Mouse (Mus musculus): ENCODE measurements at regions not wholly inside any gene's neighbourhood (a gene's known extent, or its start where the extent isn't known, plus 50 kb on each side); places are given as distances from the start of the nearest gene placed in this dataset.

DNA sequence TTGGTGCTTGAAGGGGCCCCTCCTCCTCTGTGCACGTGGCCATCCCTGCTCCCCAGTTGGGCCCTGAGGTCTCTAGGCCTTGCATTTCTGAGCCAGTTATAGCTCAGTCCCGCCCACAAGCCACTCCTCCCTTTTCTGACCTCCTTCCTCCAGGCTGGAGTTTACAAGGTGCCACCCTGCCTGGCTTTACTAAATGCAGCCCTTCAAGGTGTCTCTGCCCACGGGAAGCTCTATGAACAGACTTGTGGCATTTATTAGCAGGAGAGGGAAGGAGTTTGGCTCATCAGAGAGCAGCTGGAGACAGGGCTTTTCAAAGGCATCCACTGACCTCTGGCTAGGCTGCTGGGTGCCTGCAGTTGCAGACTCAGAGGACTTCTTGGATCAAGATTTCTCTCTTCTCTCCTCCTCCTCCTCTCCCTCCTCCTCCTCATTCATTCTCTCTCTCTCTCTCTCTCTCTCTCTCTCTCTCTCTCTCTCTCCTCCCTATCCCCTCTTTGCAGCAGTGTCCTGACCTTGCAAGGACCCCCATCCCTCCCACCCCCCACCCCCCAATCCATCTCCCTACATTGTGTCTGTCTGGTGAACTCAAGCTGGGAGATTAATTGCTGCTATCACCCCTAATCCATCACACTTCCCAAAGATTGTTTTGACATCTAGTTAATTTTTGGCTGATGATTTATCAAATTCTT is 265.1 kb downstream of the Gm45692 start:
- ATAC-seq (replicated peaks; ENCODE audit: low FRiP score) = no peak
- no peaks in the 10 kb centered on the region for H3K9me3 ChIP-seq (ENCODE audit: control insufficient read depth, low read length)

DNA sequence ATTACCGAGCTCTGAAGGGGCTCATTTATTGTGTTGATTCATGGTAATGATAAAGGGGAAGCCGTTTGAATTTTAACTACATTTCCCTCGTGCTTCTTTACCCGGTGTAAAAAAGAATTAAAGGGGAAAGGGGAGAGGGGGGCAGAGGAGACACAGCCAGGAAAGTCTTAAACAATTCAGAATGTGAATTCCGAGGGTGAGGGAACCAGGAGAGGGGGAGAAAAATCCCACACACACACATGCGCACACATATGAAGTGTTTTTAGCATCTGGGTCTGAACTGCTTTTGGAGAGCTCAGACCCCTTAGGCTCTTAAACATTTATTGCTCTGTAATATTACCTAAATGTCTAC is 265.6 kb downstream of the Gm45692 start:
- WGBS = 42% methylated on average over 6 of the region's 6 CpGs
- H3K27ac ChIP-seq (ENCODE audit: low read depth, low read length) = no peak overlapping the region
- no peaks in the 10 kb centered on the region for H3K36me3 ChIP-seq (ENCODE audit: control insufficient read depth, insufficient read depth, low read length)

More for the DNA sequence above, 265.1 kb downstream of the Gm45692 start:
- H3K4me1 ChIP-seq (replicated peaks; ENCODE audit: control insufficient read depth, insufficient read depth, low read length) = no peaks in the 10 kb centered on the region
- DNase-seq (ENCODE audit: low spot score) = peak; percentile 34
- H3K36me3 ChIP-seq (ENCODE audit: control insufficient read depth, insufficient read depth, low read length) = no peaks in the 10 kb centered on the region
- H3K4me2 ChIP-seq = no peak overlapping the region
- 14% methylated on average over 3 of the region's 3 CpGs for WGBS
- H3K9ac ChIP-seq (ENCODE audit: low read depth, low read length) = no peak overlapping the region
- no peak overlapping the region for H3K4me3 ChIP-seq (ENCODE audit: low read depth, low read length)
- H3K27ac ChIP-seq (ENCODE audit: low read depth, low read length) = no peak overlapping the region
- no peaks in the 10 kb centered on the region for H3K27me3 ChIP-seq (replicated peaks; ENCODE audit: control insufficient read depth, insufficient read depth, low read length)

DNA sequence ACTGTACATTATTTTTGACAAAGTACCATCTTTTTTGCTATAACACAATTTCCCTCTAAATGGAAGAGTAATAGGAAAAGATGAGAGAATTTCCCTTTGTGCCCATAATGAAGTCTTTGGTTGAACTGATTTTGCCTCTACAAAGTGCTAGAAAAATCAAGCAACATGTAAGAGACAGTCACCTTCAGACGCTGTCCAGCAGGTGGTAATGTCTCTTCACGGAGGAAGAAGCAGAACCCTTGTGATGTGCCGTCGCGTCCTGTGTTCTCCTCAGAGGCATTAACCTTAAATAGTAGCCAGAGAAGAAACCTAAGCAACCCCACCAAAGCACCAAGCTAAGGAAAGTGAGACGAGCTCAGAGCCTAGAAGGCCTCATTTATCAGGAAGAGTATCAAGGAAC is 275.7 kb downstream of the Gm45692 start:
- H3K9me3 ChIP-seq (ENCODE audit: control insufficient read depth, low read length) = no peaks in the 10 kb centered on the region
- no peaks in the 10 kb centered on the region for H3K27me3 ChIP-seq (replicated peaks; ENCODE audit: control insufficient read depth, insufficient read depth, low read length)
- no peaks in the 10 kb centered on the region for H3K4me1 ChIP-seq (replicated peaks; ENCODE audit: control insufficient read depth, insufficient read depth, low read length)
- WGBS = 72% methylated on average over 6 of the region's 6 CpGs
- DNase-seq (ENCODE audit: low spot score) = no peak
- no peak overlapping the region for H3K4me3 ChIP-seq (ENCODE audit: low read depth, low read length)
- no peak overlapping the region for H3K4me2 ChIP-seq
- ATAC-seq (replicated peaks; ENCODE audit: low FRiP score) = no peak
- H3K27ac ChIP-seq (ENCODE audit: low read depth, low read length) = no peak overlapping the region
- no peaks in the 10 kb centered on the region for H3K36me3 ChIP-seq (ENCODE audit: control insufficient read depth, insufficient read depth, low read length)
- H3K9ac ChIP-seq (ENCODE audit: low read depth, low read length) = no peak overlapping the region

More for the DNA sequence above, 265.6 kb downstream of the Gm45692 start:
- DNase-seq (ENCODE audit: low spot score) (no peak), ATAC-seq (replicated peaks; ENCODE audit: low FRiP score) (no peak)
- no peak overlapping the region for H3K9ac ChIP-seq (ENCODE audit: low read depth, low read length)
- H3K9me3 ChIP-seq (ENCODE audit: control insufficient read depth, low read length) = no peaks in the 10 kb centered on the region
- H3K27me3 ChIP-seq (replicated peaks; ENCODE audit: control insufficient read depth, insufficient read depth, low read length) = no peaks in the 10 kb centered on the region
- H3K4me2 ChIP-seq = no peak overlapping the region
- no peaks in the 10 kb centered on the region for H3K4me1 ChIP-seq (replicated peaks; ENCODE audit: control insufficient read depth, insufficient read depth, low read length)
- no peak overlapping the region for H3K4me3 ChIP-seq (ENCODE audit: low read depth, low read length)

DNA sequence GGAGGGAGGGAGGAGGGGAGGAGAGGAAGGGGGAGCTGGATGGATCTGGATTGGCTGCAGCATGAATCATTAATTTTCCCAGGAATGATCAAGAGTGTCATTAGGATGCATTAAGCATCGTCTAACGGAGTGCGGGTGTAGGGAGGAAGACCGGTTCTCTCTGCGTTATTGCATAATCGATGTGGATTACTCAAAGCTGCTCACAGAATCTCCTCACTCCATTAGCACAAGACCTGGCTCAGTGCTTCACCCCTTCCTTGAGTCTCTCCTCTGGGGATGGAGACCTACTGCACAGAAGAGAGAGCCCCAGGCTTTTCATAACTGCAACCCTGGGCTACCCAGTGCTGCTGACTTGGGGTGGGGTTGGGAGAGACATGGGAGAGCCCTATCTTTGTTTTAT is 300.7 kb downstream of the Gm45692 start:
- WGBS = 69% methylated on average over 6 of the region's 6 CpGs
- Histone ChIP-seq H3K9ac (ENCODE audit: low read depth, low read length) (no peak overlapping the region), H3K27me3 (replicated peaks; ENCODE audit: control insufficient read depth, insufficient read depth, low read length) (no peaks in the 10 kb centered on the region), H3K27ac (ENCODE audit: low read depth, low read length) (no peak overlapping the region), H3K4me3 (ENCODE audit: low read depth, low read length) (no peak overlapping the region), H3K36me3 (ENCODE audit: control insufficient read depth, insufficient read depth, low read length) (no peaks in the 10 kb centered on the region), H3K4me1 (replicated peaks; ENCODE audit: control insufficient read depth, insufficient read depth, low read length) (no peaks in the 10 kb centered on the region), H3K4me2 (no peak overlapping the region), H3K9me3 (ENCODE audit: control insufficient read depth, low read length) (no peaks in the 10 kb centered on the region)
- ATAC-seq (replicated peaks; ENCODE audit: low FRiP score) (no peak), DNase-seq (ENCODE audit: low spot score) (peak; percentile 28)

DNA sequence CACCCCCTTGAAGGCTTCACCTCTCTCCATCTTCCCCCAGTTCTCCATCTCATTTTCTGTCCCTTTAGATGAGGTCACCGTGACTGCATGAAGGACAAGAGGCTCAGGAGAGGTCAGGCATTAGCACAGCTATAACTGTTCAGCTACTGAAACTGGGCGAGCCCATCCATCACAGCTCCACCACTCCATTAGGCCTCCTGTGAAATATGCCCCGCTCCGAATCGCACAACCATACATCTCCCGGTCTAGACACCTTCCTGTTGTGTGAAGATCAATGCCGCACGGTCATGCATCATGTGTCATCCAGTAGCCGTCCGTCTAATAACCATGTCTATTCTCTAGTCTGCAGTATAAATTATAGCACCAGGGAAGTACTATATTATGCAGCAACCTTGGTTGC is 301.2 kb downstream of the Gm45692 start:
- H3K4me2 ChIP-seq = no peak overlapping the region
- H3K27ac ChIP-seq (ENCODE audit: low read depth, low read length) = no peak overlapping the region
- no peaks in the 10 kb centered on the region for H3K27me3 ChIP-seq (replicated peaks; ENCODE audit: control insufficient read depth, insufficient read depth, low read length)
- no peaks in the 10 kb centered on the region for H3K36me3 ChIP-seq (ENCODE audit: control insufficient read depth, insufficient read depth, low read length)
- H3K4me3 ChIP-seq (ENCODE audit: low read depth, low read length) = no peak overlapping the region
- 76% methylated on average over 10 of the region's 10 CpGs for WGBS
- ATAC-seq (replicated peaks; ENCODE audit: low FRiP score) (no peak), DNase-seq (ENCODE audit: low spot score) (peak; percentile 16)
- no peaks in the 10 kb centered on the region for H3K9me3 ChIP-seq (ENCODE audit: control insufficient read depth, low read length)
- no peaks in the 10 kb centered on the region for H3K4me1 ChIP-seq (replicated peaks; ENCODE audit: control insufficient read depth, insufficient read depth, low read length)
- H3K9ac ChIP-seq (ENCODE audit: low read depth, low read length) = no peak overlapping the region

DNA sequence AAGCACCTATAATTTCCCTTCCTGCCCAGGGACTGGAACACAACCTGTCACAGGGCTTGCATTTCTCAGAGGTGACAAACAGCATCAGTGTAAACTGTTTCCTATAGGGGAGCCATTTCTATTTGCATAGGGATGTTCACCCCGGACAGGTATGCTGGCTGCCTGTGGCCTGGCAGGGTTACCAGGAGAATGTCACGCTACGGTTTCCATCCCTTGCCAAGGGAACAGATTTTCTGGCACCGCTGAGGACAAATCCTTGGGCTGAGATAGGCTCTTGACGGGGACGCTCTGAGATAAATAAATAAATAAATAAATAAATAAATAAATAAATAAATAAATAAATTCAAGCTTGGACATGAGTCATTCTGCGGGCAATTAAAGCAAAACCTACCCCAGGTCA is 308.0 kb downstream of the Gm45692 start:
- no peak for DNase-seq (ENCODE audit: low spot score)
- 88% methylated on average over 7 of the region's 7 CpGs for WGBS
- Histone ChIP-seq H3K9ac (ENCODE audit: low read depth, low read length) (no peak overlapping the region), H3K27me3 (replicated peaks; ENCODE audit: control insufficient read depth, insufficient read depth, low read length) (no peaks in the 10 kb centered on the region), H3K9me3 (ENCODE audit: control insufficient read depth, low read length) (no peaks in the 10 kb centered on the region), H3K4me1 (replicated peaks; ENCODE audit: control insufficient read depth, insufficient read depth, low read length) (no peaks in the 10 kb centered on the region), H3K4me3 (ENCODE audit: low read depth, low read length) (no peak overlapping the region), H3K27ac (ENCODE audit: low read depth, low read length) (no peak overlapping the region), H3K4me2 (no peak overlapping the region), H3K36me3 (ENCODE audit: control insufficient read depth, insufficient read depth, low read length) (no peaks in the 10 kb centered on the region)
- ATAC-seq (replicated peaks; ENCODE audit: low FRiP score) = no peak

DNA sequence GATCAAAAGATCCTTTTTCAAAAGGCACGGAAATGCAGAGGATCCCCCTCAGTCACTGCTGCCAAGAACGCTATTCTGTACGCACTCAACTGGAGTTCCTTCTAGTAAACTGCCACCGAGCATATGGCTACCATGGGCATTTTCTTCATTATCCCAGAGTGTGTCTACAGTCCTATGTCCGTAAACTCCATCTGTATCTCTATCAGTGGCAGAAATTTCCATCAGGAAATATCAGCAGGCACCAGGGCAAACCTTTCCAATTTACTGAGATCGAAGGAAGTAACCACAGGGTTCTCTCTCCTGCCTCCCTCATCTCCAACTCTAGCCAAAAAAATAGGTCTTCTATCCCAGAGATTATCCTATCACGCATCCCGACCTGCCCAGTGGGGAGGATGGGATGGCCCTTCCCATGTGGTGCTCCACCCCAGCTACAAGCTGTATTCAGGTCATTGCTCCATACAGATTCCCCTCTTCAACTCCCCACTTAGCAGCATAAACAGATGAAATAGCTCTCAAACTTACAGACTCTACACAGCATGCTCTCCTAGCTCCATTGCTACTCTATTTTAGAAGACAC is 310.5 kb downstream of the Gm45692 start:
- Histone ChIP-seq H3K4me2 (no peak overlapping the region), H3K4me3 (ENCODE audit: low read depth, low read length) (no peak overlapping the region), H3K27ac (ENCODE audit: low read depth, low read length) (no peak overlapping the region), H3K36me3 (ENCODE audit: control insufficient read depth, insufficient read depth, low read length) (no peaks in the 10 kb centered on the region), H3K27me3 (replicated peaks; ENCODE audit: control insufficient read depth, insufficient read depth, low read length) (no peaks in the 10 kb centered on the region), H3K9ac (ENCODE audit: low read depth, low read length) (no peak overlapping the region), H3K9me3 (ENCODE audit: control insufficient read depth, low read length) (no peaks in the 10 kb centered on the region), H3K4me1 (replicated peaks; ENCODE audit: control insufficient read depth, insufficient read depth, low read length) (no peaks in the 10 kb centered on the region)
- ATAC-seq (replicated peaks; ENCODE audit: low FRiP score) (no peak), DNase-seq (ENCODE audit: low spot score) (no peak)
- WGBS = 78% methylated on average over 8 of the region's 8 CpGs

DNA sequence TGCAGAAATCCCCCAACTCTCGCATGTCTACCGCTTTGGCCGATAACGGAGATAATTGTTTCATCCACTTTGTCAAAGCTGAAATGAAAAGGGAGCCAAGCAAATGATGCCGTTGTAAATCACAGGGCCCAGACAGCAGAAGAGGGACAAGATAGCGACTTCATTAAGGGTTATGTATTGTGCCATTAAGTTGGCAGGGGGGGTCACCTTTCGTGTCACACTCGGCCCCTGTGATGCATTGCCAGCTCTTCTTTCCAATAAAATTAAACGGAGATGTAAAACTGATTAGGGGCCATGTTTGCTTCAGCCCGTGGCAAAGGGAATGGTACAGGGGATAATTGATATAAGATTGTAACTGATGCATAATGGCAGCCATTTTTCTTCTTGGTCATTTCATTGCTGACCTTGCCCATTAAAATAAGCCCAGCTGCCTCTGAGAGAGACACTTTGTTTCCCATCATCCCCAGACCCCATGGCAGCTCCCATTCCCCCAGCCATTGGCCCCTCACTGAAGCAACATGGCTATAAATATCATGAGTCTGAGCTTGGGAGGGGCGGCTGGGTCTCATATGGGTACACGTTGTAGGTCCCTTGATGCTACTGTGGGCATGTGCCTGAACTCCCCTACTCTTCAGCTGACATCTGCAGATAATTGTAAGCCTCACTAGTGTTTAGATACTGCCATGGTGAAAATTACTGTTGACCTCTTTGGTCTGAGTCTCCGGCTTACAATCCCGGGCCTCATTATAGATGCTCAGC is 313.0 kb downstream of the Gm45692 start:
- 83% methylated on average over 14 of the region's 14 CpGs for WGBS
- H3K36me3 ChIP-seq (ENCODE audit: control insufficient read depth, insufficient read depth, low read length) = no peaks in the 10 kb centered on the region
- H3K27me3 ChIP-seq (replicated peaks; ENCODE audit: control insufficient read depth, insufficient read depth, low read length) = no peaks in the 10 kb centered on the region
- H3K4me2 ChIP-seq = no peak overlapping the region
- no peak overlapping the region for H3K27ac ChIP-seq (ENCODE audit: low read depth, low read length)
- no peaks in the 10 kb centered on the region for H3K9me3 ChIP-seq (ENCODE audit: control insufficient read depth, low read length)
- no peaks in the 10 kb centered on the region for H3K4me1 ChIP-seq (replicated peaks; ENCODE audit: control insufficient read depth, insufficient read depth, low read length)
- DNase-seq (ENCODE audit: low spot score) (no peak), ATAC-seq (replicated peaks; ENCODE audit: low FRiP score) (no peak)
- no peak overlapping the region for H3K4me3 ChIP-seq (ENCODE audit: low read depth, low read length)
- H3K9ac ChIP-seq (ENCODE audit: low read depth, low read length) = no peak overlapping the region

DNA sequence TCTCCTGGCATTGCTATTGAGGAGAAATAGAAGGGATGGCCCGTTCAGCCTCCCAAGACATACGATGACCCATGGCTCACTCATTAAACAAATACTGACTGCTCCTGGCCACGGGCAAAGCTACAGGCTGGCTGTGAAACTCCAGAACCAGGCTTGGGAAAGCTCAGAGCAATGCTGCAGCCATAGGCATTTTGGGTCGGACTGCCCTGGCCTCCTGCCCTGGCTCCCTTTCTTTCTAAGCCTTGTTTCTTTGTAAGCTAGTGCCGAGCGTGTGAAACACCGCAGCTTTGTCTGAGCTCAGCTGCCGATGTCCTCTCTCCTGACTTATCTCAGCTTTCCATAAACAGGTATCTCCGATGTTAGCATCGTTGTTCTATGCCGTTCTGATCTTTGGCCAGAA is 316.9 kb downstream of the Gm45692 start:
- DNase-seq (ENCODE audit: low spot score) = no peak
- no peak overlapping the region for H3K9ac ChIP-seq (ENCODE audit: low read depth, low read length)
- no peaks in the 10 kb centered on the region for H3K9me3 ChIP-seq (ENCODE audit: control insufficient read depth, low read length)
- no peak for ATAC-seq (replicated peaks; ENCODE audit: low FRiP score)
- no peak overlapping the region for H3K27ac ChIP-seq (ENCODE audit: low read depth, low read length)
- H3K4me1 ChIP-seq (replicated peaks; ENCODE audit: control insufficient read depth, insufficient read depth, low read length) = no peaks in the 10 kb centered on the region
- H3K27me3 ChIP-seq (replicated peaks; ENCODE audit: control insufficient read depth, insufficient read depth, low read length) = no peaks in the 10 kb centered on the region
- H3K36me3 ChIP-seq (ENCODE audit: control insufficient read depth, insufficient read depth, low read length) = no peaks in the 10 kb centered on the region
- no peak overlapping the region for H3K4me2 ChIP-seq
- 86% methylated on average over 11 of the region's 11 CpGs for WGBS
- H3K4me3 ChIP-seq (ENCODE audit: low read depth, low read length) = no peak overlapping the region
